Mouse (Mus musculus): ENCODE measurements around the gene Fam208a.

DNA sequence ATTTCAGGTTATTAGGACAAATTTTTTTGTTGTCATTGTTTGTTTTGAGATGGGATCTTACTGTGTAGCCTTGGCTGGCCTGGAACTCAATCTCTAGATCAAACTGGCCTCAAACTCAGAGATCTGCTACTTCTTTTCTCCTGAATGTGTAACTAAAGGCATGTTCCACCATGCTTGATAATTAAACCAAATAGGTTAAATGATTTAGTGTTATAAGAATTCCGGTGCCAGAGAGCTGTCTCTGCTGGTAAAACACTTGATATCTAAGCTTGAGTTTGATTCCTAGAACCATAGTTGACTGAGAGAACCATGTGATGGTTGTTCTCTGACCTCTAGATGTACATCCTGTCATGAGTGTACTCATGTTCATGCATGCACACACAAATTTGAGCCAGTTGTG is 7.5 kb downstream of the Fam208a start:
- no peak for TF ChIP-seq CTCF (IDR thresholded peaks at IDR 0.05; ENCODE audit: low read depth)
- TF ChIP-seq EP300 (IDR thresholded peaks at IDR 0.05; ENCODE audit: low read depth): no peak

Data from liver, embryonic 14.5 days (tissue).